Mouse (Mus musculus) stomach, embryonic 16.5 days (tissue): ENCODE data around the gene Smarcal1. TPM values are rescaled to one million over a fixed set of nuclear protein-coding genes. Genes with fewer than 3 reads are reported as not detected.

Source experiments
- ATAC-seq: fragments of 200-750 bp; cut with Nextera tagmentation; 2 replicates; pipeline ENCODE4 v1.8.0; 2017; ENCODE audit warnings: moderate number of reproducible peaks, moderate TSS enrichment; ENCODE audit not compliant: insufficient read depth, low FRiP score
- H3K27ac ChIP-seq: fragments of 300-500 bp; sonication (generic); 2 replicates; pipeline ENCODE4 v1.5.1; 2014; ENCODE audit warnings: low read length
- H3K27me3 ChIP-seq: fragments of 300-500 bp; sonication (generic); 2 replicates; pipeline ENCODE4 v1.6.1; 2014; ENCODE audit warnings: low read length, control low read depth, mixed read lengths; ENCODE audit not compliant: control insufficient read depth, insufficient read depth
- H3K36me3 ChIP-seq: fragments of 300-500 bp; sonication (generic); 2 replicates; pipeline ENCODE4 v1.6.1; 2014; ENCODE audit warnings: low read length; ENCODE audit not compliant: control insufficient read depth, insufficient read depth
- H3K4me1 ChIP-seq: fragments of 300-500 bp; sonication (generic); 2 replicates; pipeline ENCODE4 v1.6.1; 2014; ENCODE audit warnings: low read length, control low read depth, mixed read lengths; ENCODE audit not compliant: control insufficient read depth, insufficient read depth
- H3K4me2 ChIP-seq: fragments of 300-500 bp; sonication (generic); 2 replicates; pipeline ENCODE4 v1.6.1; 2014; ENCODE audit warnings: low read depth, low read length, mixed read lengths
- H3K4me3 ChIP-seq: fragments of 300-500 bp; sonication (generic); replicated peaks from 2 replicates; pipeline ENCODE4 v1.5.1; 2014; ENCODE audit warnings: mild to moderate bottlenecking, low read length
- H3K9ac ChIP-seq: fragments of 300-500 bp; sonication (generic); 2 replicates; pipeline ENCODE4 v1.6.1; 2014; ENCODE audit warnings: low read length
- H3K9me3 ChIP-seq: fragments of 300-500 bp; sonication (generic); replicated peaks from 2 replicates; pipeline ENCODE4 v1.6.1; 2016; ENCODE audit warnings: low read length, control low read depth; ENCODE audit not compliant: control insufficient read depth
- WGBS: fragments of 180-500 bp; shearing (Covaris S2); extraction: QIAGEN DNeasy Blood & Tissue Kit; methylation state at CpG from one replicate; pipeline ENCODE4 v1.1.7; 2014; 5-methylcytosine and 5-hydroxymethylcytosine counted together
- polyA plus RNA-seq: library from polyadenylated mRNA; unstranded; fragments of >200 nt; fragmentation: Nextera tagmentation; extraction: Ambion mirVana; gene quantifications from 2 replicates; pipeline ENCODE4 v1.2.1, GENCODE M21; 2015

Smarcal1 gene
- polyA plus RNA-seq, 1 experiment from 2014 or later = 20.5 TPM

DNA sequence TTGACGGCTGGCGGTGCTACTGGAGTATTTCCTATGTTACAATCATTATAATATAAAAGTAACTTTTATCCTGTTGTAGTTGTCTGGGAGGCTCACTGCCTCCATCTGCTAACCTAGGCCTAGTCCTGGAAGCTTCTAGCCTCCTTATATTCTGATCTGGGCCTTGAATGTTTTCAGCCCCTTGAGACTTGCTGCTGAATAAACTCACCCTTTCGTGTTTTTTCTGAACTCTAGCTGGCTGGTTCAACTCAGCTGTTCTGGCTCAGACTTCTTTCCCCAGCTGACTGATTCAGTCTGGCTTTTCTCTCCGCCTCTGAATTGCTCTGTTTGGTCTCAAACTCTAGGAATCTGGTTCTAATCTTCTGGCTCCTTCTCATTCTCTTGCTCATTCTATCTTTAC is 855 bp downstream of the Smarcal1 start:
- peak overlapping the region; percentile 76 for H3K4me3 ChIP-seq
- peak overlapping the region; percentile 74 for H3K4me2 ChIP-seq
- WGBS = 64% methylated on average over 4 of the region's 4 CpGs
- H3K36me3 ChIP-seq = peaks cover 9% of the 10 kb centered on the region
- H3K9me3 ChIP-seq = no peaks in the 10 kb centered on the region
- no peaks in the 10 kb centered on the region for H3K27me3 ChIP-seq
- H3K27ac ChIP-seq = peak overlapping the region; percentile 87
- H3K4me1 ChIP-seq = peaks cover 9% of the 10 kb centered on the region
- ATAC-seq = no peak
- peak overlapping the region; percentile 80 for H3K9ac ChIP-seq

DNA sequence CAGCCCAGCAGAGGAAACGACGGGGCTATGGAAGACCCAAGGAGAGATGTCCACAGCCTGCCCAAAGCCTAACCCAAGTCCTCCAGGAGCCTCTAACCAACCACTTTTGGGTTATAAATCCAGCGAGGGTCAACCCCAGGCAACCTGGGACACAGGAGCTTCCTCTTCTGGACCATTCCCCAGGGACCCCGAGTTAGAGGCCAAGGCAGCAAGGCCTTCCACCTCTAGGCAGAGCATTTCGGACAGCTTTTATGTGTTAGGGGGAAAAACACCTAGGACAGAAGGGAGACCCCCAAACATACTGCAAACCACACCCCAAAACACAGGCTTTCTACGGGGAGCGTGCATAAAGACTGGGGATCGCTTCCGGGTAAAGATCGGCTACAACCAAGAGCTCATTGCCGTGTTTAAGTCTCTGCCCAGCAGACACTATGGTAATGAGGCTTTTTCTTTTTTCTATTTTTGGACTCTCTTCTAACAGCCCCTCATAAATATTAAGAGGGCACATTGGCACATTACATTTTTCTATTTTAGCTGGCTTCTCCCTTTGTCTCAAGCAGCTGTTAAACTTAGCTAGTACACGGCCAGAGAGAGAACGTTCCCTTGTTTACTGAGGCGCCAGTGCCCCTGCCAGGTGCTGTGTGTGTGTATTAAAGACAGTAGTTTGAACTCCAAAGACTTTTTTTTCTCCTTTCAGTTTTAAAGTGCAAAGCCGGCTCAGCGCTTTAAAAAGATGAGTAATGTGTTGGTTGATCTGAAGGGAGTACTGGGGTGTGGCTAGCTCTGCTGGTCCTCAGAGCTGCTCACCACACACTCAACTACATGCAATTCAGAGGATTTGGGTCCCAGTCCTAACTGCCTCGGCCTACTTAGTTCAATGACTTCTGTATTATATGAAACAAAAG is 3.2 kb downstream of the Smarcal1 start:
- Histone ChIP-seq H3K9ac (no peak overlapping the region), H3K4me2 (no peak overlapping the region), H3K4me1 (peaks cover 9% of the 10 kb centered on the region), H3K9me3 (no peaks in the 10 kb centered on the region), H3K4me3 (no peak overlapping the region), H3K27me3 (no peaks in the 10 kb centered on the region), H3K36me3 (peaks cover 12% of the 10 kb centered on the region), H3K27ac (no peak overlapping the region)
- no peak for ATAC-seq
- 85% methylated on average over 17 of the region's 17 CpGs for WGBS

DNA sequence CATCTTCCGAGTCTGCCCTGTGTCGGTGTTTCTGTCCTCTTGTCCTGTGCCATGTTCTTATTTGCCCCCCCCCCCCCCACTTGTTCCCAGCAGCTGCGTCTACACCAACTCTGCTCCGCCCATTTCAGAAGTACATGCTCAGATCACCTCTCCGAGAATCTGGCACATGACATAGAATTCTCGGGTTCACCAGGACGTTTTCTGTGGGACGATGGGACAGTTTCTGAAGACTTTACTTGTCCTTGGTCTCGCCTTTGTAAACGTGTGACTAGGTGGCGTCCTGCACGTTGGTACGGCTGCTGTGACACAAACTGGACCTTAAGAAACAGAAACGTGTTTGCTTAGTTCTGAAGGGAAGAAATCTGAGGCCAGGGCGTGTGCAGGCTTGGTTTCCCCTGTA is 4.5 kb downstream of the Smarcal1 start:
- Histone ChIP-seq H3K4me2 (no peak overlapping the region), H3K27ac (no peak overlapping the region), H3K36me3 (peaks cover 18% of the 10 kb centered on the region), H3K9me3 (no peaks in the 10 kb centered on the region), H3K4me1 (peaks cover 9% of the 10 kb centered on the region), H3K9ac (no peak overlapping the region), H3K27me3 (no peaks in the 10 kb centered on the region), H3K4me3 (no peak overlapping the region)
- WGBS = 91% methylated on average over 15 of the region's 15 CpGs
- no peak for ATAC-seq

DNA sequence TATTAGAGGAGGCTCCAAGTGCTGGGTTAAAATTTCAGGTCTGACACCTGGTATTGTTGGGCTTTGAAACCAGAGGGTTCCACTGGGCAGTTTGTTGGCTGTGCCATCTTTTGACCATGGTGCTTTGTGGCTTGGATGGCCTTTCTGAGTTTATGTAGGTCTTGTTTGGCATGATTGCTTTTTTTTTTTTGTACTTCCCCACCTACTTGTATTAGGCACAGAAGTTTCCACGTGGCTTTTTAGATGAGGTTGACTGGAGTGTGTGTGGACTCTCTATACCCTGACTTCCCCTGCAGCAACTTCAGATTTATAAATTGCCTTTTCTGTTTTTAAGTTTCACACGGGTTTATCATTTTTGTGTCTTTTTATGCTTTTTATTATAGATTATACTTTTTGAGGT is 5.7 kb downstream of the Smarcal1 start:
- no peaks in the 10 kb centered on the region for H3K27me3 ChIP-seq
- no peak for ATAC-seq
- peaks cover 21% of the 10 kb centered on the region for H3K36me3 ChIP-seq
- no peak overlapping the region for H3K4me3 ChIP-seq
- no peak overlapping the region for H3K9ac ChIP-seq
- 81% methylated on average over 2 of the region's 2 CpGs for WGBS
- peaks cover 9% of the 10 kb centered on the region for H3K4me1 ChIP-seq
- H3K4me2 ChIP-seq = no peak overlapping the region
- H3K9me3 ChIP-seq = no peaks in the 10 kb centered on the region
- no peak overlapping the region for H3K27ac ChIP-seq

DNA sequence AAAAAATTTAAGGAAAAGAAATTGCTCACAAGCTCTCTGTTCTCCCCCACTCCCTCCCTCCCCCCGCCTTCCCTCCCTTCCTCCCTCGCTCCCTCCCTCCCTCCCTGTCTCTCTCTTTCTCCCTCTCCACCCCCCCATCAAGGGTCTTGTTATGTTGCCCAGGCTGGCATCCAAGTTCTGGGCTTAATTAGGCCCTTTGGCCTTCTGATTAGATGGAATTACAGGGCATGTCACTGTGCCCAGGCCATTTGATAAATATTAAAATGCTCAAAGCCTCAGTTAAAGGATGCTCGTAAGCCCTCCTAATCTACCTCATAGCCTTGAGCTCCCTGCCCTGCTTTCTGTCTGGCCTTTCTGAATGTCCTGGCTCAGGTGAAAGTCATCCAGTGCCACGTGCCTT is 7.6 kb downstream of the Smarcal1 start:
- Histone ChIP-seq H3K27me3 (no peaks in the 10 kb centered on the region), H3K36me3 (peaks cover 21% of the 10 kb centered on the region), H3K4me1 (no peaks in the 10 kb centered on the region), H3K4me2 (no peak overlapping the region), H3K27ac (no peak overlapping the region), H3K9me3 (no peaks in the 10 kb centered on the region), H3K4me3 (no peak overlapping the region), H3K9ac (no peak overlapping the region)
- 82% methylated on average over 4 of the region's 4 CpGs for WGBS
- no peak for ATAC-seq

DNA sequence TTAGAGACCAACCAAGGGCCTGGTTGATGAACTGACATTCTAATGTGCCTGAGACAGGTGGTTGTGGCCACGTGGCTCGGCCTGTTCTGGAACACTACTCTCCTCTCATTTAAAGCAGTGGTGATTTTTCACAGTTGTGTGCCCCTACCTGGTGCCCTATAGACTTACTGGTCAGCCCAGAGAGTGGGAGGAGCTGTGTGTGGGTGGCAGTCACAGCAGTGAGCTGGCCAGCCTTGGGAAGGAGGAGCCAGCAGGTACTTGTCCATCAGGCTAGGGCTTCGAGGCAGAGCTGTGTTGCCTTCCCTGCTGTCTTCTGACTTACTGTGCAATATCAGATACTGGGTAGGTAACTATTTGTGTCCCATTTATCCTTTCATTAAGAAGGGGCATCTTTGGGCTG is 9.3 kb downstream of the Smarcal1 start:
- H3K27me3 ChIP-seq = no peaks in the 10 kb centered on the region
- no peak overlapping the region for H3K27ac ChIP-seq
- ATAC-seq = no peak
- no peaks in the 10 kb centered on the region for H3K9me3 ChIP-seq
- 88% methylated on average over 3 of the region's 3 CpGs for WGBS
- H3K36me3 ChIP-seq = peaks cover 22% of the 10 kb centered on the region; the same call in 1 of the 2 replicates
- no peak overlapping the region for H3K4me2 ChIP-seq
- no peak overlapping the region for H3K9ac ChIP-seq
- H3K4me3 ChIP-seq = no peak overlapping the region
- no peaks in the 10 kb centered on the region for H3K4me1 ChIP-seq

DNA sequence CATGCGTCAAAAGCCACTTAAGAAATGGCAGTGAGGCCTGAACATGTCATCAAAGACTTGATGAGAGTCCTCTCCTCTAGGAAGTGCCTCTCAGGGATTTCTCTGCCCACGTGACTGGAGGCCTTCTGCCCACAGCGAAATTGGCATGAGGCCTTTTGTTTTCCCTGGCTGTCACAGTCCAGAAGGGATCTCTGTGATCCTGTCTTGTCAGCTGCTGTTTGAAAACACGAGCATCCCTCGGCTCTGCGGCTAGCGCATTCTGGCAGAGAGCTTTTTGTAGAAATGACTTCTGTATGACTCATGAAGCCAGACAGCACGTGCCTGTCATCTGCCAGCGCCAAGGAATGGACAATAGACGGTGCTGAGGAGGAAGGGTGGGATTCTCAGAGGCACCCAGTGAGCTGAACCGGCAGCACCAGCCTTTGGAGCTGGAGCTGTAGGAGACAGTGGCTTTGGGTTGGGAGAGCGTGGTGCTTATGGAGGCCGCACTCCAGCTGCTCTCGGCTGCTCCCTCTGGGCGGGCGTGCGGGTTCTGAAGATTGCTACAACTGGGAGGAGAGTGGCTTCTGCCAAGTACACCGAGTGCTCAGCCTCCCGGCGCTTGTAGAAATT is 10.4 kb downstream of the Smarcal1 start:
- Histone ChIP-seq H3K27ac (no peak overlapping the region), H3K36me3 (peaks cover 18% of the 10 kb centered on the region; the same call in 1 of the 2 replicates), H3K9me3 (no peaks in the 10 kb centered on the region), H3K4me3 (no peak overlapping the region), H3K27me3 (no peaks in the 10 kb centered on the region), H3K9ac (no peak overlapping the region), H3K4me2 (no peak overlapping the region), H3K4me1 (no peaks in the 10 kb centered on the region)
- no peak for ATAC-seq
- WGBS = 81% methylated on average over 20 of the region's 20 CpGs

DNA sequence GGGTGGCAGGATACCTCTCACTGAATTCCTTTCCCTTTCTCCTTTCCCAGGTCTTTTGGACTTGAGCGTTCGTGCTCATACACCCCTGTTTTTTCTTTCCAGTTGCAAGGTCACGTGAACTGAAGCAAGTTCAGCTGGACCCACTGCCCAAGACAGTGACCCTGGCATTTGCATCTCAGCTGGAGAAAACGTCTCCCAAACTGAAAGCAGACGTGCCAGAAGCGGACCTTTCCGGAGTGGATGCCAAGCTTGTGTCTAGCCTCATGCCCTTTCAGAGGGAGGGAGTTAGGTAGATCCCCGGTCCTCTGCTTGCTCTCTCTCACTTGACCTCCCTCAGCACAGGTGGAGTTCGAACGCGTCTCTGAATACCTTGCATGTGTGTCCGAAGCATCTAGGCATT is 12.6 kb downstream of the Smarcal1 start:
- Histone ChIP-seq H3K27me3 (no peaks in the 10 kb centered on the region), H3K27ac (no peak overlapping the region), H3K9me3 (no peaks in the 10 kb centered on the region), H3K36me3 (peaks cover 16% of the 10 kb centered on the region; the same call in 1 of the 2 replicates), H3K9ac (no peak overlapping the region), H3K4me2 (no peak overlapping the region), H3K4me1 (peaks cover 13% of the 10 kb centered on the region), H3K4me3 (no peak overlapping the region)
- 91% methylated on average over 12 of the region's 12 CpGs for WGBS
- no peak for ATAC-seq

DNA sequence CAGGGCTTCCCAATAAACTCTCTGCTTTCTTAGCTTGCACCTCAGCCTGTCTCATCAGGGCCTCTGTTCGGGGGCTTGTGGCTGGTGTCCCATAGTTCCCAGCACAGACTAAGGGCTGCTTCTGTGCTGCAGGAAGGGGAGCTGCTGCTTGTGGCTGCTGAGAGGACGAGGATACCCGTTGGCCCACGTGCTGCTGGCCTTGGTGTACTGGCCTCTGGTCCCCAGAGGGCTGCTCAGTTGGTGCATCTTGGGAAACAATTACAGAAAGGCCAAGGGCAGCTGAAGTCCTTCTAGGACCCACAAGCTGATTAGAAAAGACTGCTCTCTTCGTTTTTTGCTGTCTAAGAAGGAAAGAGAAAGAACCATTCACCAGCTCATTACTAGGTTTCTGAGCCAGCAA is 13.2 kb downstream of the Smarcal1 start:
- peaks cover 13% of the 10 kb centered on the region for H3K4me1 ChIP-seq
- ATAC-seq = no peak
- H3K27me3 ChIP-seq = no peaks in the 10 kb centered on the region
- peaks cover 16% of the 10 kb centered on the region; the same call in 1 of the 2 replicates for H3K36me3 ChIP-seq
- H3K9me3 ChIP-seq = no peaks in the 10 kb centered on the region
- H3K4me3 ChIP-seq = no peak overlapping the region
- no peak overlapping the region for H3K9ac ChIP-seq
- WGBS = 78% methylated on average over 5 of the region's 5 CpGs
- H3K27ac ChIP-seq = no peak overlapping the region
- no peak overlapping the region for H3K4me2 ChIP-seq
